22 mouse cellular contexts compared by ENCODE assay signal in the genomic region with DNA sequence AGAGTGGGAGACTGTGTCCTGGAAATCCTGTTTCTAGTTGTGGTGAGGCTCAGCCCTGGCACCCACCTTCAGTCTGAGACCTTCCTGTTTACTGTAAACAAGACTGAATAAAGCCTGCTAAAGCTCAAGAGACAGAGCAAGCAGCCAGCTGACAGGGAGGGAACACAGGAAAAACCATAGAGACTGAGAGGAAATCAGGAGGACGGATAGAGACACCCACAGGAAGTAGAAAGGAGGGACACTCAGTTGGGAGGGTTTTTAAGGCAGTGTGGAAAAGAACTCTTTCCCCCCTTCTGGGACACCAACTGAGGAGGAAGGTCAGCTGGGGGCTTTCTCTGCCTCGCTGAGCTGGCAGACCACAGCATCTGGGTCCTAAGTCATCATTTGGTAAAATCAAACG. TPM values are rescaled to one million over a fixed set of nuclear protein-coding genes. Genes with fewer than 3 reads are reported as not detected.
DNase-seq lines count a peak whose midpoint lies in the region; ATAC-seq and TF ChIP-seq lines count a peak whose summit lies in the region.
"Had no signal": no experiment of that assay in that cellular context is flagged by ENCODE, and none has a peak within 500 bp of the region (broad histone marks: within the 10 kb centered on the region; RNA-seq: fewer than 3 reads in every experiment).

No protein-coding gene starts in this region.

- H3K4me2 ChIP-seq in lung, embryonic 15.5 days = 0 out of 2 replicates have a peak overlapping the region, but pooled peaks have one; percentile 16
- H3K4me2 ChIP-seq: hindbrain, embryonic 15.5 days; limb, embryonic 15.5 days; liver, embryonic 15.5 days had no signal

- DNase-seq in kidney, adult 2 months = peak; percentile 21
- DNase-seq in kidney, postnatal 10 days = no peak
- no peak for DNase-seq in lung, postnatal 25 days (ENCODE audit: low spot score)
- DNase-seq in ES-CJ7 (ENCODE audit: low read depth, low spot score) = peak; percentile 36
- no peak for DNase-seq in embryonic facial prominence, embryonic 10.5 days (ENCODE audit: low spot score)
- no peak for DNase-seq in right cerebral cortex, postnatal 36 days (ENCODE audit: low spot score in 2 of 2)
- DNase-seq in thymus, postnatal 25 days = no peak
- DNase-seq: adrenal gland, postnatal 36 days; cerebellum, adult 18-20 months; cerebellum, postnatal 36 days; gastrocnemius, postnatal 10 days; heart, adult 18-20 months; heart, postnatal 36 days; right cerebral cortex, postnatal 14 days had no signal

- WGBS in kidney, adult 2 months = 65% methylated on average over 3 of the region's 3 CpGs
- 50% methylated on average over 3 of the region's 3 CpGs for WGBS in lung, embryonic 15.5 days
- whole genome bisulfite sequencing in embryonic facial prominence, embryonic 10.5 days = 72% methylated on average over 3 of the region's 3 CpGs

- no peak overlapping the region for H3K9ac ChIP-seq in lung, embryonic 15.5 days
- H3K9ac ChIP-seq: hindbrain, embryonic 15.5 days; limb, embryonic 15.5 days; liver, embryonic 15.5 days had no signal

- TF ChIP-seq POLR2A in kidney, adult 2 months (IDR thresholded peaks at IDR 0.05; ENCODE audit: low read depth, low read length) = no peak

- TF ChIP-seq CTCF in kidney, adult 2 months (conservative IDR thresholded peaks at IDR 0.05; ENCODE audit: insufficient read depth, insufficient read length, low read depth, low read length) = no peak

- no peaks in the 10 kb centered on the region for H3K9me3 ChIP-seq in lung, embryonic 15.5 days
- H3K9me3 ChIP-seq in embryonic facial prominence, embryonic 10.5 days = no peaks in the 10 kb centered on the region
- H3K9me3 ChIP-seq: hindbrain, embryonic 15.5 days; limb, embryonic 15.5 days; liver, embryonic 15.5 days had no signal

- no peaks in the 10 kb centered on the region; the same call in 1 of the 2 replicates for H3K27me3 ChIP-seq in kidney, adult 2 months (replicated peaks; ENCODE audit: control insufficient read depth, insufficient read depth, low read length)
- no peaks in the 10 kb centered on the region for H3K27me3 ChIP-seq in lung, embryonic 15.5 days
- no peaks in the 10 kb centered on the region for H3K27me3 ChIP-seq in embryonic facial prominence, embryonic 10.5 days (replicated peaks; ENCODE audit: low read depth, poor library complexity, severe bottlenecking)
- H3K27me3 ChIP-seq: hindbrain, embryonic 15.5 days; limb, embryonic 15.5 days; liver, embryonic 15.5 days; Patski had no signal

- H3K4me3 ChIP-seq in kidney, adult 2 months (ENCODE audit: insufficient read depth, low read depth, low read length) = peak overlapping the region; percentile 28; the same call in 1 of the 2 replicates
- no peak overlapping the region for H3K4me3 ChIP-seq in lung, embryonic 15.5 days
- H3K4me3 ChIP-seq in embryonic facial prominence, embryonic 10.5 days = no peak overlapping the region
- H3K4me3 ChIP-seq: erythroblast, embryonic 14.5 days; hindbrain, embryonic 15.5 days; limb, embryonic 15.5 days; liver, embryonic 15.5 days had no signal

- H3K36me3 ChIP-seq in kidney, adult 2 months (ENCODE audit: control insufficient read depth, insufficient read depth, low read length) = no peaks in the 10 kb centered on the region
- H3K36me3 ChIP-seq in lung, embryonic 15.5 days = no peaks in the 10 kb centered on the region
- no peaks in the 10 kb centered on the region for H3K36me3 ChIP-seq in embryonic facial prominence, embryonic 10.5 days (replicated peaks)
- H3K36me3 ChIP-seq: limb, embryonic 15.5 days; liver, embryonic 15.5 days had no signal

- no peak for ATAC-seq in lung, embryonic 15.5 days (ENCODE audit: borderline replicate concordance, extremely low read depth, low FRiP score, low TSS enrichment)
- ATAC-seq: forebrain, embryonic 14.5 days; intestine, embryonic 16.5 days; Patski had no signal

- H3K27ac ChIP-seq in kidney, adult 2 months (ENCODE audit: insufficient read depth, low read depth, low read length) = no peak overlapping the region
- H3K27ac ChIP-seq in lung, embryonic 15.5 days = no peak overlapping the region
- H3K27ac ChIP-seq in embryonic facial prominence, embryonic 10.5 days (replicated peaks) = peak overlapping the region; percentile 51; the same call in 1 of the 2 replicates
- H3K27ac ChIP-seq: hindbrain, embryonic 15.5 days; limb, embryonic 15.5 days; liver, embryonic 15.5 days had no signal

- no peaks in the 10 kb centered on the region for H3K4me1 ChIP-seq in kidney, adult 2 months (ENCODE audit: control insufficient read depth, insufficient read depth, low read length)
- no peaks in the 10 kb centered on the region for H3K4me1 ChIP-seq in lung, embryonic 15.5 days
- no peaks in the 10 kb centered on the region for H3K4me1 ChIP-seq in embryonic facial prominence, embryonic 10.5 days
- H3K4me1 ChIP-seq: hindbrain, embryonic 15.5 days; limb, embryonic 15.5 days; liver, embryonic 15.5 days had no signal

RNA-seq across cellular contexts. Expression of gene Abca6, which starts 23.2 kb away (rescaled TPM):
- polyA plus RNA-seq in kidney, adult 2 months (2012; rRNA removed) = 0.56 and 0.57 TPM in 2 replicates
- 1.6 and 1.7 TPM in 2 replicates for polyA plus RNA-seq in lung, embryonic 15.5 days (2015; fragmentation: Nextera tagmentation; extraction: Ambion mirVana)
- 0.41 and 0.50 TPM in 2 replicates for polyA plus RNA-seq in embryonic facial prominence, embryonic 10.5 days (2016; fragmentation: Nextera tagmentation; extraction: Ambion mirVana)
- polyA plus RNA-seq: erythroblast, embryonic 14.5 days; Patski had no signal

Comparison
In these comparisons a context has a peak if more than half of its experiments do, and no peak if none do; other contexts are left out.
1. DNase-seq: peak in kidney, adult 2 months (single experiment) and ES-CJ7 (single experiment); none in kidney, postnatal 10 days (single experiment), lung, postnatal 25 days (single experiment), embryonic facial prominence, embryonic 10.5 days (single experiment), right cerebral cortex, postnatal 36 days (0 of 2) and thymus, postnatal 25 days (single experiment).